Mouse (Mus musculus): ENCODE measurements at regions not wholly inside any gene's neighbourhood (a gene's known extent, or its start where the extent isn't known, plus 50 kb on each side); places are given as distances from the start of the nearest gene placed in this dataset.

- no peak for TF ChIP-seq POLR2A (IDR thresholded peaks at IDR 0.05; ENCODE audit: low read depth, low read length)
- no peak for TF ChIP-seq CTCF (IDR thresholded peaks at IDR 0.05; ENCODE audit: extremely low read depth, insufficient read length, insufficient replicate concordance, low read depth, low read length)
Observed at GRCm38 (mm10) chr9:85457400-85457799, 130.3 kb upstream of the Tent5a start.
